Mouse (Mus musculus) intestine, embryonic 16.5 days (tissue): ENCODE results near the gene Mup21. TPM values are rescaled to one million over a fixed set of nuclear protein-coding genes. Genes with fewer than 3 reads are reported as not detected.

Experiments used
- polyA plus RNA-seq: library from polyadenylated mRNA; unstranded; fragments of >200 nt; fragmentation: Nextera tagmentation; extraction: Ambion mirVana; gene quantifications from 2 replicates; pipeline ENCODE4 v1.2.1, GENCODE M21; 2015

Gene Mup21
- polyA plus RNA-seq, 1 experiment from 2014 or later = not detected

Other genes with a start within 250 kb of the Mup21 start
- not detected in 2 replicates for gene Mup20, start 96.7 kb downstream of the Mup21 start, polyA plus RNA-seq
- not detected in 2 replicates for gene Mup3, start 63.5 kb downstream of the Mup21 start, polyA plus RNA-seq
- 4.8 and 5.3 TPM in 2 replicates for gene Zfp37, start 80.2 kb upstream of the Mup21 start, polyA plus RNA-seq
- gene Slc31a2, start 111.7 kb upstream of the Mup21 start, polyA plus RNA-seq = 20.4 and 21.2 TPM in 2 replicates
- gene Fkbp15, start 209.7 kb upstream of the Mup21 start, polyA plus RNA-seq = 24.3 and 27.9 TPM in 2 replicates
- 127 and 149 TPM in 2 replicates for gene Slc31a1, start 209.9 kb upstream of the Mup21 start, polyA plus RNA-seq